Comparison of ENCODE assay signal across 33 mouse cellular contexts in genomic region chr1:181061784-181062485, GRCm38 (mm10). TPM values are rescaled to one million over a fixed set of nuclear protein-coding genes. Genes with fewer than 3 reads are reported as not detected.
A peak's percentile ranks its signal among the peaks of the same experiment; 100 is the strongest.
DNase-seq lines count a peak whose midpoint lies in the region; ATAC-seq and TF ChIP-seq lines count a peak whose summit lies in the region.
"Had no signal": no experiment of that assay in that cellular context is flagged by ENCODE, and none has a peak within 500 bp of the region (broad histone marks: within the 10 kb centered on the region; RNA-seq: fewer than 3 reads in every experiment).

No protein-coding gene starts in this region.

- peak; percentile 57 for DNase-seq in heart, adult 11 months
- DNase-seq in heart, postnatal 4 days: no peak
- DNase-seq in midbrain, embryonic 11.5 days (ENCODE audit: low spot score, missing footprints): peak; percentile 75
- DNase-seq in left cerebral cortex, adult 2 months (ENCODE audit: extremely low spot score in 1 of 2, low spot score in 2 of 2): no peak
- DNase-seq in frontal cortex, postnatal 36 days (ENCODE audit: low spot score in 2 of 2): no peak
- DNase-seq: adrenal gland, adult 2 months; cerebellum, adult 11 months; cerebellum, postnatal 10 days; gastrocnemius, adult 2 months; heart, postnatal 36 days; kidney, adult 8-10 months; kidney, postnatal 14 days; lung, adult 18-20 months; lung, postnatal 10 days; right cerebral cortex, adult 18-20 months; right cerebral cortex, postnatal 4 days; thymus, postnatal 14 days had no signal

- no peak overlapping the region for H3K9ac ChIP-seq in midbrain, embryonic 11.5 days (ENCODE audit: low read length)
- no peak overlapping the region for H3K9ac ChIP-seq in midbrain, embryonic 16.5 days (ENCODE audit: low read depth, low read length)
- no peak overlapping the region for H3K9ac ChIP-seq in embryonic facial prominence, embryonic 15.5 days
- H3K9ac ChIP-seq: forebrain, embryonic 12.5 days; heart, embryonic 15.5 days; midbrain, embryonic 15.5 days had no signal

- no peak overlapping the region for H3K4me3 ChIP-seq in midbrain, embryonic 11.5 days (ENCODE audit: low read depth, low read length)
- H3K4me3 ChIP-seq in midbrain, embryonic 16.5 days (ENCODE audit: low read depth, low read length): no peak overlapping the region
- H3K4me3 ChIP-seq in embryonic facial prominence, embryonic 15.5 days (replicated peaks): no peak overlapping the region
- H3K4me3 ChIP-seq in left cerebral cortex, adult 2 months: no peak overlapping the region
- H3K4me3 ChIP-seq: erythroblast, embryonic 14.5 days; forebrain, embryonic 12.5 days; gastrocnemius, adult 2 months; heart, embryonic 15.5 days; midbrain, embryonic 15.5 days had no signal

- no peaks in the 10 kb centered on the region for H3K9me3 ChIP-seq in midbrain, embryonic 11.5 days (ENCODE audit: control insufficient read depth, low read length)
- no peaks in the 10 kb centered on the region for H3K9me3 ChIP-seq in midbrain, embryonic 16.5 days (replicated peaks; ENCODE audit: control insufficient read depth, low read length, poor library complexity, severe bottlenecking)
- no peaks in the 10 kb centered on the region for H3K9me3 ChIP-seq in embryonic facial prominence, embryonic 15.5 days (replicated peaks)
- H3K9me3 ChIP-seq: forebrain, embryonic 12.5 days; heart, embryonic 15.5 days; midbrain, embryonic 15.5 days had no signal

- no peak overlapping the region for H3K27ac ChIP-seq in midbrain, embryonic 11.5 days (ENCODE audit: low read depth, low read length)
- H3K27ac ChIP-seq in midbrain, embryonic 16.5 days (ENCODE audit: low read length): no peak overlapping the region
- no peak overlapping the region for H3K27ac ChIP-seq in embryonic facial prominence, embryonic 15.5 days (replicated peaks)
- H3K27ac ChIP-seq in left cerebral cortex, adult 2 months: no peak overlapping the region
- H3K27ac ChIP-seq: forebrain, embryonic 12.5 days; gastrocnemius, adult 2 months; heart, embryonic 15.5 days; midbrain, embryonic 15.5 days; stomach, postnatal 0 days had no signal

- intact Hi-C loops in left cerebral cortex, adult 2 months (cut with DNase I): no loop called here

- no peak overlapping the region for H3K4me2 ChIP-seq in midbrain, embryonic 11.5 days
- no peak overlapping the region for H3K4me2 ChIP-seq in midbrain, embryonic 16.5 days (ENCODE audit: low read length)
- H3K4me2 ChIP-seq in embryonic facial prominence, embryonic 15.5 days (replicated peaks): no peak overlapping the region
- H3K4me2 ChIP-seq: forebrain, embryonic 12.5 days; heart, embryonic 15.5 days; liver, embryonic 11.5 days; midbrain, embryonic 15.5 days had no signal

- no peaks in the 10 kb centered on the region; the same call in 1 of the 2 replicates for H3K27me3 ChIP-seq in midbrain, embryonic 11.5 days (ENCODE audit: control insufficient read depth, insufficient read depth, low read length)
- no peaks in the 10 kb centered on the region for H3K27me3 ChIP-seq in midbrain, embryonic 16.5 days (ENCODE audit: control insufficient read depth, insufficient read depth, low read depth, low read length)
- no peaks in the 10 kb centered on the region for H3K27me3 ChIP-seq in embryonic facial prominence, embryonic 15.5 days
- H3K27me3 ChIP-seq: forebrain, embryonic 12.5 days; heart, embryonic 15.5 days; midbrain, embryonic 15.5 days had no signal

- no peaks in the 10 kb centered on the region for H3K36me3 ChIP-seq in midbrain, embryonic 11.5 days (ENCODE audit: control insufficient read depth, insufficient read depth, low read length)
- H3K36me3 ChIP-seq in midbrain, embryonic 16.5 days (ENCODE audit: control insufficient read depth, insufficient read depth, low read length): no peaks in the 10 kb centered on the region
- H3K36me3 ChIP-seq in embryonic facial prominence, embryonic 15.5 days: no peaks in the 10 kb centered on the region
- H3K36me3 ChIP-seq: forebrain, embryonic 12.5 days; heart, embryonic 15.5 days; midbrain, embryonic 15.5 days had no signal

- WGBS in midbrain, embryonic 11.5 days: 73% methylated on average over 3 of the region's 3 CpGs
- WGBS in midbrain, embryonic 16.5 days: 65% methylated on average over 3 of the region's 3 CpGs
- 45% methylated on average over 3 of the region's 3 CpGs for WGBS in embryonic facial prominence, embryonic 15.5 days

- no peak for ATAC-seq in midbrain, embryonic 11.5 days (ENCODE audit: low FRiP score)
- no peak for ATAC-seq in midbrain, embryonic 16.5 days
- ATAC-seq in embryonic facial prominence, embryonic 15.5 days (ENCODE audit: insufficient number of reproducible peaks, low FRiP score, low TSS enrichment, low read depth): peak; percentile 69
- ATAC-seq: midbrain, embryonic 15.5 days had no signal

- TF ChIP-seq CTCF in left cerebral cortex, adult 2 months (IDR thresholded peaks at IDR 0.05): no peak

- H3K4me1 ChIP-seq in midbrain, embryonic 11.5 days (ENCODE audit: control insufficient read depth, insufficient read depth, low read length): no peaks in the 10 kb centered on the region
- no peaks in the 10 kb centered on the region for H3K4me1 ChIP-seq in midbrain, embryonic 16.5 days (ENCODE audit: control insufficient read depth, insufficient read depth, low read length)
- no peaks in the 10 kb centered on the region for H3K4me1 ChIP-seq in embryonic facial prominence, embryonic 15.5 days
- H3K4me1 ChIP-seq: forebrain, embryonic 12.5 days; midbrain, embryonic 15.5 days had no signal

RNA-seq across cellular contexts. Expression of gene 9130409I23Rik, which starts 10.9 kb away (rescaled TPM):
- not detected for total RNA-seq in heart, postnatal 4 days (2021)
- 0.08 TPM in 1 of 2 replicates, not detected in the other for polyA plus RNA-seq in midbrain, embryonic 11.5 days (2014; fragmentation: Nextera tagmentation; extraction: Ambion mirVana)
- polyA plus RNA-seq in midbrain, embryonic 16.5 days (2015; fragmentation: Nextera tagmentation; extraction: Ambion mirVana): 0.17 TPM in 1 of 2 replicates, not detected in the other
- not detected in 2 replicates for polyA plus RNA-seq in embryonic facial prominence, embryonic 15.5 days (2015; fragmentation: Nextera tagmentation; extraction: Ambion mirVana)
- total RNA-seq in left cerebral cortex, adult 2 months (2021): not detected
- total RNA-seq: adrenal gland, adult 2 months; adrenal gland, postnatal 4 days; ES-E14; gastrocnemius, adult 2 months; gastrocnemius, postnatal 4 days; heart, postnatal 36 days; layer of hippocampus, adult 18-20 months; layer of hippocampus, postnatal 14 days; megakaryocyte progenitor cell, adult 5-6 weeks had no signal
- polyA plus RNA-seq: adrenal gland, adult 2 months; erythroblast, embryonic 14.5 days; forebrain, embryonic 12.5 days; heart, embryonic 15.5 days; limb, embryonic 11.5 days; liver, embryonic 11.5 days; midbrain, embryonic 15.5 days; neural tube, embryonic 14.5 days had no signal

RNA-seq across cellular contexts. Expression of gene Ephx1, which starts 41.2 kb away (rescaled TPM):
- 10 to 100 TPM; 11.6 to 13.8 TPM for total RNA-seq in heart, postnatal 4 days (2021)
- 0.87 and 1.6 TPM in 2 replicates for polyA plus RNA-seq in midbrain, embryonic 11.5 days (2014; fragmentation: Nextera tagmentation; extraction: Ambion mirVana)
- 5.7 and 8.2 TPM in 2 replicates for polyA plus RNA-seq in midbrain, embryonic 16.5 days (2015; fragmentation: Nextera tagmentation; extraction: Ambion mirVana)
- 16.3 and 17.7 TPM in 2 replicates for polyA plus RNA-seq in embryonic facial prominence, embryonic 15.5 days (2015; fragmentation: Nextera tagmentation; extraction: Ambion mirVana)
- total RNA-seq in left cerebral cortex, adult 2 months (2021): 10 to 100 TPM; 29.5 to 32.1 TPM
- polyA plus RNA-seq: erythroblast, embryonic 14.5 days had no signal

Comparison
In these comparisons a context has a peak if more than half of its experiments do, and no peak if none do; other contexts are left out.
1. DNase-seq: peak in heart, adult 11 months (single experiment) and midbrain, embryonic 11.5 days (single experiment); none in heart, postnatal 4 days (single experiment), left cerebral cortex, adult 2 months (0 of 2) and frontal cortex, postnatal 36 days (0 of 2).